Mouse (Mus musculus): ENCODE measurements around the gene Gpr37l1.
"Not testable (repeated sequence)": the region's sequence is repeated elsewhere in the genome, so short reads cannot be mapped to it uniquely, and the experiment has no call there.

The Gpr37l1 gene

GRCm38 (mm10) chr1:135167435-135167834 lies at the start of gene Gpr37l1:
Gene Gpr37l1, minus strand, starts transcription at chr1:135167681.
- no peak for DNase-seq (ENCODE audit: low read depth in 2 of 2, low spot score in 2 of 2)

DNA sequence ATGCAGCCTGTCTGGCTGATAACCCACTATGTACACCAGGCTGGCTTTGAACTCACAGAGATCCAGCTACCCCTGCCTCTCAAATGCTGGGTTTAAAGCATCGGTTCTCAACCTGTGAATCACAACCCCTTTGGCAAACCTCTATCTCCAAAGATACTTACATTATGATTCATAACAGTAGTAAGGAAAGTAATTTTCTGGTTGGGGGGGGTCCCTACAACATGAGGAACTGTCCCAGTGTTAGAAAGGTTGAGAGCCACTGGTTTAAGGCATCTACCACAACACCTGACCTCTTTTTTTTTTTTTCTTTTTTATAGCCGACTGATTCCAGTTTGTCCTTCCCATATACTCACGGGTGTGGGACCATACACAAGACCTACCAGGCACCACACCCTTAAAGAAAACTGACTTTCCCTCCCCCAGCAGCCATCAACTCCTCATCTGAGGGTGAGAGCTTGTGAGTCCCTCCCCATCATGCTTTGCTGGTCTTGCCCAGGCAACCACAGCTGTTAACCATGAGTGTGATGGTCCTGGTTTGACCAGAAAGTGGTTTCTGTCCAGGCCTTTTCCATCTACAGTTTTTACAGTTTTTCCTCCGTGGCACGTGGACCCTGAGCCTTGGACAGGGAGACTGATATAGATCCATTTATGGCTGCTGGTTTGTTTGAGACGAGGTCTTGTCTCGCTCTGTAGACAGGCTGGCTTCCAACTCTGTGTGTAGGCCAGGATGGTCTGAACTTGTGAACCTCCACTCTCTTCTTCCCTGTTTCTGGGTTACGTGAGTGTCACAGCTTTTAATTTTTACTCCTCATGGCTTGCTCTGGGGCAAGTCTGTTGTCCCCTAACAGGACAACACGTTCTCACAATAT lies 46.5 kb upstream of the Gpr37l1 start:
- no peak for DNase-seq (ENCODE audit: low read depth in 2 of 2, low spot score in 2 of 2)

- no peak for DNase-seq (ENCODE audit: low read depth in 2 of 2, low spot score in 2 of 2)
Observed at GRCm38 (mm10) chr1:135210421-135210820, 42.9 kb upstream of the Gpr37l1 start.

DNA sequence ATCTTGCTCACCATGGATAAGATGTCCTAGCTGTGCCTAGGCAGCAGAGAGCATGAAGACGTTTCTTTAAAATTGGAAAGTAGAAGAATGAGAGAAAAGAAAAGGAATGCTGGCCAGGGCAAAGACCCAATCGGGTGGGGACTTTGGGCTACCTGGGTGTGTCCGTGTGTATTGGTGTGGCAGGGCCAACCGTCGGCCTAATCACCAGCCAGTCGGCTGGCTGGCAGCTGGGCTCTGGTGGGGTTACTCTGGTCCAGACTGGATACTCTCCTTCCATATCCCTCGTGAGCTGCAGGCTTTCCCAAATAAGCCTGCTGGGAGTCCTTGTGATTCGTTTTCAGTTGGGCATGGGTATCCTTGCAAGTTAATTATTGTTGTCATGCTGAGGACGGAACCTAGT lies 41.2 kb upstream of the Gpr37l1 start:
- no peak for DNase-seq (ENCODE audit: low read depth in 2 of 2, low spot score in 2 of 2)

- no peak for DNase-seq (ENCODE audit: low read depth in 2 of 2, low spot score in 2 of 2)
Observed at GRCm38 (mm10) chr1:135206586-135207339, 39.3 kb upstream of the Gpr37l1 start.

DNA sequence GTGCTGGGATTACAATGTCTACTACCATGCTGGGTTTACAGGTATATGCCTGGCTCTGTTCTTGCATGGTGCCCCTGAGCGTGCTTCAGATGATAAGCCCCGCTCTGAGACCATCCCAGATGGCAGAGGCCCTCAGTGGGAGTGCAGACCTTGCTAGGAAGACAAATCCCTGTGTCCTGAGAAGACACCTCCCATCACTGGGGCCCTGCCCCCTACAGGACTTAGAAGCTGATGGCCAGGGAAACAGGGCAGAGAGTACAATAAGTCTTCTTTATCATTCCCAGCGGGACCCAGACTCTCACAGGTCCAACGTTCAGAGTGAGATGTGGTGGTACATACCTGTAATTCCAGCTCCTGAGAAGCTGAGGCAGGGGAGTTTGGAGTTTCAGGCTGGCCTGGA lies 37.8 kb upstream of the Gpr37l1 start:
- DNase-seq (ENCODE audit: low read depth in 2 of 2, low spot score in 2 of 2): no peak

DNA sequence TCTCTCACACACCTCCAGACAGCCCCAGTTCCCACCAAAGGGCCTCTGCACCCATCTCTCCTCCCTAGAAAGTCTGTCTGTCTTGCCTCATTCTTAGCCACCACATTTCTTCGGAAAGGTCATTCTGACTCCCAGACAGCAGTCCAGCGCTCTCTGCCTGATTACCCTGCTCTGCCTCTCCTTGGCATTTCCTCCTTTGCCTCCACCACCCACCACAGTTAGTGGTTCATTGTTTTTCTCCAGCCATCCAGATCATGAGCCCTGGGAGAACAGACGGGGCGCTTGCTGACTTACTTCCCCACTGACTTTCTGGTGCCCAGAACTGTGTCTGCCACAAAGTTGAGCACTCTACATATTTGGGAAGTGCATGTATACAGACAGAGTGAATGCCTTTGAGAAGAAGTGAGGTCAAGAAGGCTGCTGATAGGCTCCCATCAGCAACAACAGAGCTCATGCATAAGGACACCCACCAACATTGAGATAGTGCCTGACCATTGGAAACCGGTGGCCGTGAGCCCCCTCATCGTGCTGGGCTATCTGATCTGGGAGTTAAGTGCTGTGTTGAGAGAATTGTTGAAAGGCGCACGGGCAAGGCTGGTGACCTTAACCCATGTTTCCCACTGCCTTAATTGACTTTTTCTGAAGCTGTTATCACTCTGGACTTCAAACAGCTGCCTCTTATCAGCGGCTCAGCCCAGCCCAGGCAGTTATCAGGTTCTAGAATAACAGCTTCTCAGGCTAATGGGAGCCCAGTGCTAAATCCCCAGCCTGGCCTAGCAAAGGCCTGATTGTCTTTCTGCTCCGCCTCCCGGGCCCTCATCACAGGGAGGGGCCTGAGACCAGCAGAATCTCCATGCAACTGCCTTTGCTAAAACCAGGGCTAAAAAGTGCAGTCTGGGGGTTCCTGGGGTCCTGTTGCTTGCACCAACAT lies 37.0 kb upstream of the Gpr37l1 start:
- DNase-seq (ENCODE audit: low read depth in 2 of 2, low spot score in 2 of 2): no peak

DNA sequence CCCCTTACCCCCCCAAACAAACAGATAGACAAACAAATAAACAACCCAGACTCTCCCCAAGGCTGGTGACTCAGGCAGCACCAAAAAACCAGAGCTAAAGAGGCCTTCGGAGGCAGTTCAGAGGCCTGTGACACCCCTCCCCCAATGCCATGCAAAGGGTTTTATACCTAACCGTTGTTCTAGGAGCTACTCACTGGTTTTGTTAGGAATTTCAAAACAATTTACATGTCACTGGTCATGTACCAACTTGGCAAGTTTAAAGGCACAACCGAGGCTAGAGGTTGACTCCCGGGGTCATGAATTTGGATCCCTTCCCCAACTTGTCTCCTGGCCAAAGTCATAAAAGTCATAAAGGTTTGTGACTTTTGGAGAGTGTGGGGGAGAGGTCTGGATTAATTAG lies 32.9 kb upstream of the Gpr37l1 start:
- no peak for DNase-seq (ENCODE audit: low read depth in 2 of 2, low spot score in 2 of 2)

GRCm38 (mm10) chr1:135199014-135199819 lies 31.7 kb upstream of the Gpr37l1 start:
- DNase-seq (ENCODE audit: low read depth in 2 of 2, low spot score in 2 of 2): no peak

- no peak for DNase-seq (ENCODE audit: low read depth in 2 of 2, low spot score in 2 of 2)
Observed at GRCm38 (mm10) chr1:135198412-135198811, 30.9 kb upstream of the Gpr37l1 start.

DNA sequence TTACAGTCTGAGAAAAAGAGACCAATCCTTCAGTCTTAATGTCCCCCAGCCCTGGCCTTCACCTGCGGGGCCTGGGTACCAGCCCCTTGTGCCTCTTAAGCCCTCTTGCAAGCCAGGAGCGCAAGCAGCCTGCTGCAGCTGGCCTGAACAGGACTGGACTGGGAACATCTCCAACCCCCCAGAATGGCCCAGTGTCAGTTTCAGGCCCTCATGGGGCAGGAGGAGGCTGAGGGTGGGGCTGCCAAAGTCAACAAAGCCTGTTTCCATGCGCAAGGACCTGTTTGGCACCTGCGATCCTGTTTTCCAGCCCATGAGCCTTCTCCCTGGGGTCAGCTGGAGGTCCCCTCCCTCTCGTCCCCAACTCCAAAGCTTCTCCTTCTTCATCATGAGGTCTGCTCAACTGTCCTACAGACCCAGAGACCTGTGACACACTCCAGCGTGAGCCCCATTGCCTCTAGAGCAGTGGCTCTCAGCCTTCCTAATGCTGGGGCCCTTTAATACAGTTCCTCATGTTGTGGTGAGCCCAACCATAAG lies 28.5 kb upstream of the Gpr37l1 start:
- DNase-seq (ENCODE audit: low read depth in 2 of 2, low spot score in 2 of 2): no peak

- DNase-seq (ENCODE audit: low read depth in 2 of 2, low spot score in 2 of 2): not testable (repeated sequence)
Observed at GRCm38 (mm10) chr1:135194335-135194734, 26.9 kb upstream of the Gpr37l1 start.

- no peak for DNase-seq (ENCODE audit: low read depth in 2 of 2, low spot score in 2 of 2)
Observed at GRCm38 (mm10) chr1:135189186-135189585, 21.7 kb upstream of the Gpr37l1 start.

GRCm38 (mm10) chr1:135188197-135188596 lies 20.7 kb upstream of the Gpr37l1 start:
- DNase-seq (ENCODE audit: low read depth in 2 of 2, low spot score in 2 of 2): no peak

- DNase-seq (ENCODE audit: low read depth in 2 of 2, low spot score in 2 of 2): not testable (repeated sequence)
Observed at GRCm38 (mm10) chr1:135187016-135187415, 19.5 kb upstream of the Gpr37l1 start.

- no peak for DNase-seq (ENCODE audit: low read depth in 2 of 2, low spot score in 2 of 2)
Observed at GRCm38 (mm10) chr1:135186427-135186826, 18.9 kb upstream of the Gpr37l1 start.

GRCm38 (mm10) chr1:135185936-135186335 lies 18.5 kb upstream of the Gpr37l1 start:
- DNase-seq (ENCODE audit: low read depth in 2 of 2, low spot score in 2 of 2): no peak

- DNase-seq (ENCODE audit: low read depth in 2 of 2, low spot score in 2 of 2): no peak
Observed at GRCm38 (mm10) chr1:135183941-135184570, 16.6 kb upstream of the Gpr37l1 start.

DNA sequence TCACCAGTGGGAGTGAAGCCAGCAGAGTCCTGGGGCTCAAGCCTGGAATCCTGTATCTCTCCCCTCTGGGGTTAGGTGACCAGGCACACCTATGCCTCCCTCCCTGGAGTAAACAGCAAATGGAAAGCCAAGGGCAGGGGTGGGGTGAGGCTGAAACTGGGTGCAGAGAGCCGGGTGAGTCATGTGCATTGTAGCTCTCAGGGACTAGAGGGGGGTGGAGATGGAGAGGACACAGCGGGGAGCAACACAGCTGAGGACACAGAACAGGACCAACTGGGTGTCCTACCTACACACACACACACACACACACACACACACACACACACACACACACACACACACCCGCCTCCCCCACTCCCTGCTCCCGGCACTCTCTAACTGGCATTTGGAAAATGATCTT lies 16.0 kb upstream of the Gpr37l1 start:
- no peak for DNase-seq (ENCODE audit: low read depth in 2 of 2, low spot score in 2 of 2)

DNA sequence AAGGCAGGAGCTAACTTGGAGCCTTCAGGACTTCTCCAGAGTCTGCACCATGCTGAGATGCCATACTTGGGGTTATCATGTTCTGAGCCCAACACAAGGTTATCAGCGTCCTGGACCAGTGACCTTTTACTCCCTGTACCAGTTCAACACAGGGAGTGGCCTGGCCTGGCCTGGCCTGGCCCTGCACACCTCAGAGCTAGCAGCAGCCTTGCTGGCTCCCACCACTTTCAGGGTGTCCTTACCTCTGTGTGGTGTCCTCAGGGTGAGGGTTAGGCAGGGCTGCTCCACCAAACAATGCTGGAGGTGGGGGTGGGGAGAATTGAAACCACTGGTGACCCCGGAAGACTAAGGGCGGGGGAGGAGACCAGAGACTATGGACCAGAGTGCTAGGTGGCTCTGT lies 15.5 kb upstream of the Gpr37l1 start:
- DNase-seq (ENCODE audit: low read depth in 2 of 2, low spot score in 2 of 2): no peak
